Mouse (Mus musculus): Measurements from ENCODE around the gene Gm5771.
"Not testable (repeated sequence)": the region's sequence is repeated elsewhere in the genome, so short reads cannot be mapped to it uniquely, and the experiment has no call there.

The Gm5771 gene

DNA sequence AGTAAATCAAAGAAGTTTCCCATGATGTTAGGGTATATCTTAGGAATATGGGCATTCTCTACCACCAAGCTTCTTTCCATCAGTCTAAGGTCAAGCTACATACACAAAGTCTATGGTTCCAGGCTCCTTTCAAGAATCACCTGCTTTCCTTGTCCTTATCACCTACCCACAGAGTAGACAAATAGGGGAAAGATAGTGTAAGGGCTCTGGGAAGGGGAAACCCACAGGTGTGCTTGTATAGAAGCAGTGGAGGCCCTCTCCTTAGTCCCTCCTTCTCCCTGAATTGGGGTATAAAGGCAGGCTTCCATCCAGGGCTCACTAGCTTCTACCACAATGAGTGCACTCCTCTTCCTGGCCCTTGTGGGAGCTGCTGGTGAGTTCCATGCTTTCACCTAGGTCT lies at the start of gene Gm5771:
Gm5771 (plus strand) TSS at position 301 of the 400 bp plus-strand sequence.
- DNase-seq (ENCODE audit: low spot score) = not testable (repeated sequence)

GRCm38 (mm10) chr6:41353932-41354331 lies 38.2 kb upstream of the Gm5771 start, which contains the start of gene Try10:
Gene Try10 (plus strand): TSS chr6:41354105.
- DNase-seq (ENCODE audit: low spot score) = no peak

DNA sequence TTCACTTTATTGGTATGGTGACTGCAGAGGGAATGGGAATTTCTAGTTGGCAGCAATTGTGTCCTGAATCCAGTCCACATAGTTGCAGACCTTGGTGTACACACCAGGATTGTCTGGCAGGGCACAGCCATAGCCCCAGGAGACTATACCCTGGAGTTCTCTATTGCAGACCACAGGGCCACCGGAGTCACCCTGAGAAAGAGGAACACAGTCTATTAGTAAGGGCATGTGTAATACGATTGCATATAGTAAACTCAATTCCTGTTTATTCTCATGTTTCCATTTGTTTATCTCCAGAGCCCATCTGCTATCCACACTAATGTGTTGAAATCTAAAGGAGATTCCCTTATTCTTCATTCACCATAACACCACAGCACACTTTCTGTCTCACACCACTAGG lies 18.4 kb upstream of the Gm5771 start:
- not testable (repeated sequence) for DNase-seq (ENCODE audit: low spot score)

GRCm38 (mm10) chr6:41377578-41377977 lies 14.6 kb upstream of the Gm5771 start, which contains the start of gene Prss3:
Gene Prss3 (minus strand): TSS chr6:41377678.
- not testable (repeated sequence) for DNase-seq (ENCODE audit: low spot score)

DNA sequence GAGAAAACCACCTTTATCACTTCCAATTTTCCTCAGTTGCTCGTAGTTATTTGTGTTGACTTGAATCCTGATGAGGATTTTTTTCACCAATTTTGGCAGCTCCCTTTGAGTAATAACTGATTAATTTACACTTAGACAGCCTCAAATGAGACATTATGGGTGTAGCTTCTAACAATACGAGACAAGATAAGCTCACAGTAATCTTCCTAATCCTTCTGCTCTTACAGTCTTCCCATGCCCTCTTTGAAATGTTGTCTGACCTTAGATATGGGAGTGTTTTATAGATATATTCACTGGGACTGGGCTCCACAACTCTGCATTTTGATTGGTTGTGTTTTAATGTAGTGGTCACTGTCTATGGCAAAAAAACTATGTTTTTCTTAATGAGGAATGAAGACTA lies 5.4 kb upstream of the Gm5771 start:
- no peak for DNase-seq (ENCODE audit: low spot score)

DNA sequence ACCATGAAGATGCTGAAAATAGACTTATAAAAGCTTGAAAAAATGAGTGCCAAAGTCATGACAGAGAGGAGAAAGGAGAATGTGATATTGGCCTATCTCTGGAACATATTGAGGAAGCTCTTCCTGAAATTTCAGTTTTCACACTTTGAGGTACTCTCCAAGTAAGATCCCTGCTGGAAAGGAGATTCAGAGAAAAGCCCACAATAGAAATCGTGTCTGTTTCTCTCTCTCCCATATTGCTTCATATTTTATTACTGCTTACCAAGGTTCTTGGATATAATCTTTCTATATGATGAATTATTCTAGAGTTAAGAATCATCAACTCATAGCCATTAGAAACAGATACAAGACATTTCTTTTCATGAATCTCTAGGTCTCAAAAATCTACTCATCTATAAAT lies 516 bp upstream of the Gm5771 start:
- not testable (repeated sequence) for DNase-seq (ENCODE audit: low spot score)

GRCm38 (mm10) chr6:41442261-41442660 lies 50.1 kb downstream of the Gm5771 start:
- not testable (repeated sequence) for DNase-seq (ENCODE audit: low spot score)

DNA sequence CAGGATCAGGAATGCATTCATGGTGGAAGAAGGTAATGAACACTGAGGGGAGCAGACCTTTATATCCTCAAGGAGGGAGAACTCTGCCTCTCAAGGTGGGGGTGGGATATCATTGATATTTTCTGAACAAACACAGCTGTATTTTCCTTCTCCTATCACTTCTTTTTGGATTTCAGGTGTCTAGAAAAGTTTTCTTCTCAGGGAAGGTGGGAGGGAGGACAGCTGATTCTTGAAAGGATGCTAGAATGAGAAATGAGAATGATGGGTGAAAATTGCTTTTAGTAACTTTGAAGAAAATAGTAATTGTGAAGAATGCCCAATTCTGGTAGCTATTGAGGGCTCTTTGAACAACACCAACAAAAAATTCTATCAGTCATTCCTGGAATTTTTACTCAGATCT lies 53.9 kb downstream of the Gm5771 start, which contains the start of gene Gm10334:
Gm10334 (minus strand) TSS at position 101 of the 400 bp plus-strand sequence.
- DNase-seq (ENCODE audit: low spot score) = not testable (repeated sequence)

All from retina, embryonic 14.5 days (tissue).